Mouse (Mus musculus): ENCODE measurements around the gene Rnf103.

- TF ChIP-seq CTCF (IDR thresholded peaks at IDR 0.05; ENCODE audit: control insufficient read depth, insufficient read depth, insufficient replicate concordance, low read depth, low read length) (no peak), POLR2A (IDR thresholded peaks at IDR 0.05; ENCODE audit: control insufficient read depth, low read depth, low read length) (no peak)
Observed at GRCm38 (mm10) chr6:71465146-71465545, 28.5 kb upstream of the Rnf103 start.

Measured in testis, adult 2 months (tissue).